Mouse (Mus musculus) lung, adult 2 months (tissue): ENCODE results near the gene Ranbp9. TPM values are rescaled to one million over a fixed set of nuclear protein-coding genes. Genes with fewer than 3 reads are reported as not detected.
"Not testable (repeated sequence)": the region's sequence is repeated elsewhere in the genome, so short reads cannot be mapped to it uniquely, and the experiment has no call there.

Source experiments
- DNase-seq: peaks from one replicate; pipeline ENCODE4 v3.0.0; 2022
- H3K4me1 ChIP-seq: fragments of 200-500 bp; 2 replicates; pipeline ENCODE4 v1.6.1; 2011; ENCODE audit warnings: low read length; ENCODE audit not compliant: control insufficient read depth, insufficient read depth
- H3K4me3 ChIP-seq: fragments of 200-500 bp; replicated peaks from 2 replicates; pipeline ENCODE3; 2011; ENCODE audit warnings: low read depth, mild to moderate bottlenecking, control low read depth, low read length; ENCODE audit errors: extremely low read depth
- CTCF ChIP-seq: fragments of 200-500 bp; IDR thresholded peaks from 2 replicates; pipeline ENCODE4 v1.5.1; 2011; ENCODE audit warnings: mild to moderate bottlenecking, low read length, control low read depth; ENCODE audit not compliant: insufficient read depth
- POLR2A ChIP-seq: fragments of 200-500 bp; IDR thresholded peaks from 2 replicates; pipeline ENCODE4 v1.6.1; 2011; ENCODE audit warnings: low read depth, mild to moderate bottlenecking, control low read depth, low read length, borderline replicate concordance; ENCODE audit errors: extremely low read depth
- WGBS: fragments of 180-500 bp; shearing (Covaris S2); methylation state at CpG from one replicate; pipeline ENCODE4 v1.1.7; 2018; 5-methylcytosine and 5-hydroxymethylcytosine counted together
- polyA plus RNA-seq: library from polyadenylated mRNA; depleted of rRNA; stranded (reverse); fragments of >200 nt; gene quantifications from 2 replicates; pipeline ENCODE4 v1.2.3, GENCODE M21; 2012

Ranbp9 gene
- polyA plus RNA-seq, 1 experiment: 17.7 TPM

- peak overlapping the region; percentile 90 for H3K4me3 ChIP-seq
- WGBS: 27% methylated on average over 6 of the region's 6 CpGs
- TF ChIP-seq POLR2A (no peak), CTCF (no peak)
- no peak for DNase-seq
- peaks cover 14% of the 10 kb centered on the region for H3K4me1 ChIP-seq
Measured at GRCm38 (mm10) chr13:43481859-43482245, 770 bp upstream of the Ranbp9 start.

DNA sequence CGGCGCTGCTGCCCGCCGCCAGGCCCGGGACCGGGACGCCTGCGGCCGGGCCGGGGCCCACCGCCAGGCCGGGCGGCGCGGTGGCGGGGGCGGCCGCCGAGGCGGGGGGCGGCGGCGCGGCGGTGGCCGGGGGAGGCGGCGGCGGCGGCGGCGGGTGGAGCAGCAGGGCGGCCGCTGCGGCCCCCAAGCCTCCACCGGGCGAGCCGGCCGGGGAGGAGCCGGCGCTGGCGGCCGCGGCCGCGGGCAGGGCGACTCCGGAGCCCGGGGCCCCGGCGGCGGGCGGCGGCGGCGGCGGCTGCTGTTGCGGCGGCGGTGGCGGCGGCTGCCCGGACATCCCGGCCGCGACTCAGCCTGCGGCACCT, 506 bp downstream of the Ranbp9 start:
- Histone ChIP-seq H3K4me3 (peak overlapping the region; percentile 97), H3K4me1 (peaks cover 21% of the 10 kb centered on the region)
- WGBS: 16% methylated on average over 64 of the region's 67 CpGs
- DNase-seq: no peak
- TF ChIP-seq CTCF (no peak), POLR2A (no peak)

- WGBS: under 1% methylated on average over 36 of the region's 36 CpGs
Measured at GRCm38 (mm10) chr13:43479767-43480571, 1.1 kb downstream of the Ranbp9 start.

DNA sequence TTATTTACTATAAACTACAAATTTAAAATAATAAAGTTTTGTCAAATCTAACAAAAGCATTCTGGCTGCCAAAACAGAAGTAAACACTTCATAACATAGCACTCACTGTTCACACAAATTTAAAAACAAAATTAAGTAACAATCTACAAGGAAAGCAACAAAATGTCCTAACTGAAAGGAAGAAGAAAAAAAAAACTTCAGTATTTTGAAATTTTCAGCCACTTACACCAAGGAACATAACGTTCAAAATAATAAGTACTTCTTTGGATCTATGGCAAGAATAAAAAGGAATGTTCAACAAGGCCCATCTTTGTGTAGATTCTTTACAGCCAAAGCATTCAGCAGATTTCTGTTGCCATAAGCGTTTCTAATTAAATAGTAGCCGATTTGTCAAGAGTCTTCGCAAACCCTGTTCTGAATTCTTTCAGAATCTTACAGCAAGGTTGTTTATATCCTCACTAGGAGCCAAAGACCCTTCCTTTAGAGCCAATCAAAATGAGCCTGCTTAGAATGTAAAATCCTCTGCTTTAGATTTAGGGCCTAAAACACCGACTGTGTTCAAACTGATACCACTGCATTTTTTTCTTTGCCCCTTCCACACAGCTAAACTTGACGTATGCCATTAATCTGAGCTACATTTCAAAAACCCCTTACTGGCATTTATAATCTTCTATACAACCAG, 1.9 kb downstream of the Ranbp9 start:
- no peak for TF ChIP-seq CTCF
- no peak for TF ChIP-seq POLR2A
- Histone ChIP-seq H3K4me1 (peaks cover 30% of the 10 kb centered on the region), H3K4me3 (peak overlapping the region; percentile 97)
- DNase-seq: no peak
- WGBS: 4% methylated on average over 6 of the region's 6 CpGs

More at GRCm38 (mm10) chr13:43479767-43480571, 1.1 kb downstream of the Ranbp9 start:
- TF ChIP-seq POLR2A (no peak), CTCF (no peak)
- DNase-seq: peak; percentile 56
- H3K4me3 ChIP-seq: peak overlapping the region; percentile 97
- H3K4me1 ChIP-seq: peaks cover 24% of the 10 kb centered on the region

- H3K4me3 ChIP-seq: peak overlapping the region; percentile 59
- no peak for TF ChIP-seq CTCF
- no peak for TF ChIP-seq POLR2A
- peaks cover 36% of the 10 kb centered on the region for H3K4me1 ChIP-seq
- 4% methylated on average over 8 of the region's 8 CpGs for WGBS
- DNase-seq: no peak
Measured at GRCm38 (mm10) chr13:43478586-43478985, 2.5 kb downstream of the Ranbp9 start.

- 71% methylated on average over 3 of the region's 3 CpGs for WGBS
- TF ChIP-seq POLR2A: no peak
- no peak for DNase-seq
- Histone ChIP-seq H3K4me1 (peaks cover 40% of the 10 kb centered on the region), H3K4me3 (no peak overlapping the region)
Measured at GRCm38 (mm10) chr13:43477098-43477697, 3.9 kb downstream of the Ranbp9 start.

DNA sequence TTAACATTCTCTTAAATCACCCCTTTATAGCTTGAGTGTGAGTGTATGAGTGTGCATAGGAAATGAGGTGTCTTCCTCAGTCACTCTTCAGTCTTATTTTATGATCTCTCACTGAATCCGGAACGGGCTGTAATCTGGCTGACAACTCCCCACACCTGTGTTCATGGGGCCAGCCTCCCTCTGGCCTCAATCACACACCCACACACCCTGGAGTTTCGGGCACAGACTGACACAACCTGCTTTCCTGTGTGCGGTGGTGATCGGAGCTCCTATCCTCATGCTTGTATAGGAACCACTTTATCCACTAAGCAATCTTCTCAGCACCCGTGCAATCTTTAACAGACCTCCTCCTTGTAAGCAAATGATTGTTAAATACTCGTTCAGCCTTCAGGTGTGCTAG, 4.9 kb downstream of the Ranbp9 start:
- Histone ChIP-seq H3K4me3 (no peak overlapping the region), H3K4me1 (peaks cover 38% of the 10 kb centered on the region)
- TF ChIP-seq POLR2A: no peak
- no peak for TF ChIP-seq CTCF
- DNase-seq: no peak
- WGBS: 61% methylated on average over 7 of the region's 7 CpGs

DNA sequence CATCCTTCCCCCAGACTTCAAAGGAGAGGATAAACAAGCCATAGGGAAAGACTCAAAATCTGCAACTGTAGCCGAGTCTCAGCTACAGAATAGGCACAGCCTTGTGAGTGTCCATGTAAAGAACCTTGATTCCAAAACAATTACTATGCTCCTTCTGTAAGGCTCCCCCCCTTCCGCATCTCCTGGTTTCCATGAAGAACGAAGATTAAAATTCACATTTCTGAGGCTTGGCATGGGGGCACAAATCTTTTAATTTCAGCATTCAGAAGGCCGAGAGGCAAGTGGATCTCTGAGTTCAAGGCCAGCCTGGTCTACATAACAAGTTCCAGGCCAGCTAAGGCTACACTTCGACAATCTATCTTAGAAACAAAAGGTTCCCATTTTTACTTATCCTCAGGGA, 6.4 kb downstream of the Ranbp9 start:
- TF ChIP-seq POLR2A: no peak
- TF ChIP-seq CTCF: no peak
- DNase-seq: no peak
- 77% methylated on average over 5 of the region's 5 CpGs for WGBS
- peaks cover 38% of the 10 kb centered on the region for H3K4me1 ChIP-seq
- no peak overlapping the region for H3K4me3 ChIP-seq

- 83% methylated on average over 1 of the region's 1 CpGs for WGBS
- H3K4me3 ChIP-seq, DNase-seq: not testable (repeated sequence)
- peaks cover 28% of the 10 kb centered on the region for H3K4me1 ChIP-seq
Measured at GRCm38 (mm10) chr13:43471861-43472260, 9.2 kb downstream of the Ranbp9 start.

GRCm38 (mm10) chr13:43469607-43470006, 11.5 kb downstream of the Ranbp9 start:
- DNase-seq: no peak
- 94% methylated on average over 1 of the region's 1 CpGs for WGBS
- Histone ChIP-seq H3K4me3 (no peak overlapping the region), H3K4me1 (peaks cover 17% of the 10 kb centered on the region)
- TF ChIP-seq CTCF (no peak), POLR2A (no peak)
